Mouse (Mus musculus) spleen, postnatal 10 days (tissue): Measurements from ENCODE around the gene Thap8.
"Not testable (repeated sequence)": the region's sequence is repeated elsewhere in the genome, so short reads cannot be mapped to it uniquely, and the experiment has no call there.

ENCODE experiments used
- DNase-seq, 2 experiments: peaks; one replicate each; pipeline ENCODE4 v3.0.0; 2021 to 2022; ENCODE audit warnings: low spot score in 2 of 2

Thap8 gene

DNA sequence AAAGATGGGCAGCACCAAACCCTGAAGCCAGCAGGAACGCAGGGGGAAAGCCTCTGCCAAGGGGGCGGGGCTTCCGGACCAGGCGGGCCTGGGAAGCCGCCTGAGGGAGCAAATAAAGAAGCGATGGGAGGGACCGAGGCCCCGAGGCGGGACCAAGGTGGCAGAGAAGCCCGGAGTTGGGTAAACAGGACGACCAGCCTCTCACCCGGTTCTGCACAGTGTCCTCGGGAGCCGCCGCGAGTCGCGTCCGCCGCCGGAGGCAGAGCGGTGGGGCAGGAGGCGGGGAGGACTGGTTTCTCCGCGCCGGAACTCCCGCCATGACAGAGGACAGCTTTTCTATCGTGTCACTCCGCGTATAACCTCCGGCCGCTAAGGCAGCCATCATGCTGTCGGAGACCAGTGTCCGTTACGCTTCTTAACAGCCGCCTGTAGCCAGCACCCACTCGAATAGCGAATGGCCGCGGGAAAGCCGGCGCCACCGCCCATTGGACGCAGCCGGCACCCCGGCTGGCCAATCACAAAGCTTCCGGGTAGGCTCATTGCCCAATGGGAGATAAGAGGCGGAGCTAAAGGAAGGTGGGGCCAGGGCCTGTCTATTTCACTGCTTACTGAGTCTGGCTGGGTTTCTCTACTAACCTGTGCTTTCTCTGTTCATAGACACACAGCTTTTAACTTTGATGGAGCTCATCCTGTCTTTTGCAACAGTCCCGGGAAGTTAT, at the start of gene Thap8, which contains the start of gene Wdr62:
Gene Thap8 (plus strand): TSS at position 144 of the 719 bp plus-strand sequence.
Gene Wdr62 (minus strand): TSS at position 469 of the 719 bp plus-strand sequence.
- DNase-seq: peak; percentile 87 to 94

DNA sequence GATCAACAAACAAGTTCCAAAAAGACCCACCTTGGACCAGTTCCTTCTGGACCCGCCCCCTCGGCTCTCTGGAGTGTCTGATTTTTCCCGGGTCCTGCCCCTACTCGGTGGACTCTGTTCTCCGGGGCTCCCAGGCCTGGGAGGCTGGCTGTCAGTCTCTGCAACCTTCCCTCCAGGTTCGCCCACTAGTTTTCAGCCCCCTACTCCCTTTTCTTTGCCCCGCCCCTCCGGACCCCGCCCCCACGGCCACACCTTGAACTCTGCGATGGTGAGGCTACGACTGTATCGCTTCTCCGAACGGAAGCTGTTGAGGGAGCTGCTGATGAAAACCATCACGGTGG, 48.6 kb upstream of the Thap8 start:
- DNase-seq: no peak

- DNase-seq: peak; percentile 92 to 96
Observed at GRCm38 (mm10) chr7:30231669-30232454, 48.0 kb upstream of the Thap8 start, which contains the start of the genes Polr2i and Tbcb. Gene Polr2i (plus strand): TSS chr7:30231948. Gene Tbcb (minus strand): TSS chr7:30232272.

DNA sequence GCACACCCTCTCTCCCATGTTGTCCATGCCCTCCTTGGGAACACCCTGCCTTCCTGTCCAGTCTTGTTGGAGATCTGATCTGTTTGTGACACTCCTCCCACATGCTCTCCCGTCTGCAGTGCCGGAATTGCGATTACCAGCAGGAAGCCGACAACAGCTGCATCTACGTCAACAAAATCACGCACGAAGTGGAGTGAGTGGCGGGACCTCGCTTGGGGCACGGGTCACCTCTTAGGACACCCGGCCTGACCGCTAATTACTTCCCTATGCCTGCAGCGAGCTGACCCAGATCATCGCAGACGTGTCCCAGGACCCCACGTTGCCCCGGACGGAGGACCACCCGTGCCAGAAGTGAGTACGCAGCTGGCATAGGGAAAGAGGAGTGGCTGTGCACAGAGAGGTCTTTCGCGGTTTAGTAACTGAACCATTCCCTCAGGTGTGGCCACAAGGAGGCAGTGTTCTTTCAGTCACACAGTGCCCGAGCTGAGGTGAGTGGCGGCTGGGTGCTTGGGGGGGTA, 47.2 kb upstream of the Thap8 start:
- peak; percentile 59 to 80 for DNase-seq

- DNase-seq: no peak
Observed at GRCm38 (mm10) chr7:30233387-30233786, 46.5 kb upstream of the Thap8 start.

GRCm38 (mm10) chr7:30234276-30234858, 45.5 kb upstream of the Thap8 start:
- DNase-seq: no peak

DNA sequence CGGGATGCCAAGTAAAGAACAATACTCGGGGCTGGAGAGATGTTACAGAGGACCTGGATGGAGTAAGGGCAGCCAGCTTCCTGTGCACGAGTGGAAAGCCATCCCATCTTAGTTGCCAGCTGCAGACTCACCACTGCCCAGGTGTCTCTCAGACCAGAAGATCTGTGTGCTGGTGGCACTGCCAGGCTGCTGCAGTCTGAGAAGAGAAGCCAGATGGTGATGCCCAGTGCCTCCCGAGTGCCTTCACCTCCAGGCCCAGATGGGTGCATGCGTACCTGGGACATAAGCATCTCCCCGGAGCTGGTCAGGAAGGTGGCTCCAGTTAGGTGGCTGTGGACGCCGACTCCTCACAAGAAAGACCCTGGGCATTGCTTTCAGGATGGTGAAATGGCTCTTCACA, 44.8 kb upstream of the Thap8 start:
- no peak for DNase-seq

- DNase-seq: no peak
Observed at GRCm38 (mm10) chr7:30235625-30236024, 44.3 kb upstream of the Thap8 start, which contains the start of gene Ovol3. Gene Ovol3 (minus strand): TSS chr7:30235725.

GRCm38 (mm10) chr7:30237374-30237773, 42.5 kb upstream of the Thap8 start:
- DNase-seq: not testable (repeated sequence)

GRCm38 (mm10) chr7:30251956-30252954, 27.6 kb upstream of the Thap8 start:
- no peak for DNase-seq

GRCm38 (mm10) chr7:30265041-30265440, 14.9 kb upstream of the Thap8 start:
- no peak for DNase-seq

GRCm38 (mm10) chr7:30265531-30265930, 14.4 kb upstream of the Thap8 start:
- DNase-seq: no peak

DNA sequence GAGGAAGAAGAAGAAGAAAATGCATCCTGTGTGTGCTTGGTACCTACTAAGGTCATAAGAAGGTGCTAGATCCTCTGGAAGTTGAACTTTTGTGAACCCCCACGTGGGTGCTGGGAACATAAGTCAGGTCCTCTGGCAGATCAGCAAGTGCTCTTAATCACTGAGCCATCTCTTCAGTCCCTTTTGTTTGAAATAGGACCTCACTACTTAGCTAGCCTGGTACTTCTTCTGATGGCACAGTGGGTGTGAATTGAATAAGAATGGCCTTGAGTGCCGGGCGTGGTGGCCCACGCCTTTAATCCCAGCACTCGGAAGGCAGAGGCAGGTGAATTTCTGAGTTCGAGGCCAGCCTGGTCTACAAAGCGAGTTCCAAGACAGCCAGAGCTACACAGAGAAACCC, 14.0 kb upstream of the Thap8 start:
- no peak for DNase-seq

DNA sequence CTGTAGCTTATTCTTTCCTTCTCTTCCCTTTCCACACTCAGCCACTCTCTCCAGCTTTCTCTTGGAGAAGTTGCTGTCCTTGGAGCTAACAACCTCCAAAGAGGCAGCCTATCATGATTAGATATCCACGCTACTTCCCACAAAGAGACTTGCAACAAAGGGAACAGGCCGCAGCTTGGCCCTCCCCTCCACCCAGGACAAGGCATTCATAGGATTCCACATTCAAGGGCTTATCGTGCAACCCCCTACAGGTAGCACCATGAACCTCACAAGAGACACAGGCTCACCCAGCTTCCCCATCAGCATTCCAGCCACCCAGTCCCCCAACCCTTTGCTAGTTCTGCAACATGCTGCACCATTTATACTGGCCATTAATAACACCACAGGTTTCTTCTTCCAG, 13.1 kb upstream of the Thap8 start:
- no peak for DNase-seq

- no peak for DNase-seq
Observed at GRCm38 (mm10) chr7:30269641-30270040, 10.3 kb upstream of the Thap8 start.

DNA sequence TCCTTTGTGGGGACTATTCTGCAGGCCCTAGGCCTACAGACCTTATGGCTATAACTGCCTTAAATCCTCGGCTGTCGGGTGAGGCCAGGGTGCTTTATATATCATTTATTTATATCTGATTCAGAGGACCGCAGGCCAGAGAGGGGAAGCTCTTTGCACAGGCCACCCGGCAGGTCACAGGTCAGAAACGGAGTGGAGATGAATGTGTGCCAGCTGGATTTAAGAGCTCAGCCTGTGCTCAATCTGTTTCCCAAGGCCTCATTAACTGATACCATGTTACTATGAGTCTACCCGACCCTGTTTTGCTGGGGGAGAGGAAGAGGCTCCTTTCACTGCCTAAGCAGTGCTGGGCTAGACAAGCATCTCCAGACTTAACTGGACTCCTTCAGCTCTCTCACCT, 5.5 kb upstream of the Thap8 start:
- DNase-seq: no peak

GRCm38 (mm10) chr7:30278911-30279310, 983 bp upstream of the Thap8 start:
- no peak for DNase-seq

- DNase-seq: peak in 1 of 2 experiments; percentile 46
Observed at GRCm38 (mm10) chr7:30279536-30279935, 358 bp upstream of the Thap8 start.

DNA sequence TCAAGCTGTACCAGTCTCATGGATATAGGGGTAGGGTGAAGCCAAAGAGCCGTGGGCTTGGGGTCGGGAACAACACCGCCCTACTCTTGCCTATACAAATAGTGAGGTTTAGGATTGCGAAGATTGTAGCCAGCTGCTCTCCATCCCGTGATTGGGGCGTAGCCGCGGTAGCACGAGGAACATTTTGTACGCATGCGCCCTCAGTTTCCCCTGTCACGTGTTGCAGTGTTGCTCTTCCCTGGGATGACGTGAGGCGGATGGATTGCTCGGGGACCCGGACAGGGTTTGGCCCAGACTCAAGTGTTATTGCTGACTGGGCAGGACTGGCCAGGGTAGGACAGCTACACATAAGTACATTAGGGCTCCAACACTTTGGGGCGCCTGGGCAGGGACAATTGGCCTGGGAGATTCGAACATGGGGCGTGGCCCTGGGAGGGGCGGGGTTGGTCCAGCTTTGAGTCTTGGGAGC, 810 bp downstream of the Thap8 start:
- DNase-seq: peak; percentile 66 to 80

GRCm38 (mm10) chr7:30281522-30281921, 1.6 kb downstream of the Thap8 start:
- DNase-seq: no peak

GRCm38 (mm10) chr7:30282740-30283139, 2.8 kb downstream of the Thap8 start:
- DNase-seq: no peak
